ENCODE assay signal across 7 mouse cellular contexts in the genomic region with DNA sequence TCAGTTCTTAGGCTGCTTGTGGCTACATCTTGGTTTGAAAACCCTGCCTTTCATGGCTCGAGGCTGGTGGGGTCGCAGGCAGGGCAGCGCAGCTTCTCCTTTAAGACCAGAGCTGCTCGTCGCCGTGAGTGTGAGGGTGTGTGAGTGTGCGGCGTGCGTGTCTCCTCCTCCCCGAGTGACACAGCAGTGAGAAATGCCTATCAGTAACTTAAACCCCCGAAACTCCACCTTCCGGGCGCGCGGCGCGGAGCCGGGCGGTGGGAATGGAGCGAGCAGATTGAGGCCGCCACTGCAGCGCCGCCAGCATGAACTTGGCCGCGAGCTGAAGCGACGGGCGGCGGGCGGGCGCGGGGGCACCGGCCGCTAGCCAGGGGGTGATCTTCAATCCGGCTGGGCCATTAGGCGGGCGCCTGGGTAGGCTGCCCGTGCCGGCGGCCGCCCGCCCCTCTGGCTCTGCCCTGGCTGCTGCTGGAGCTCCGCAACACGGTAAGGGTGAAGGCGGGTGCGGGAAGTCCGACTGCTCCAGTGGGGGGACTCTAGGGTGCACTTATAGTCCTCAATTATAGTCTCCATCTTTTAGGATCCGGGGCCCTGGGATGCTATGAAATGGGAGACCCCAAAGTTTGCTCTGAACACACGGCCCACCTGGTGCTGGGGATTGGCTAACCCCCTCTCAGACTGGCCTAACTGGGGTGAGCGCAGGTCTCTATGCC. TPM values are rescaled to one million over a fixed set of nuclear protein-coding genes. Genes with fewer than 3 reads are reported as not detected.
DNase-seq lines count a peak whose midpoint lies in the region; ATAC-seq lines count a peak whose summit lies in the region.

Mamld1 (plus strand) TSS at position 393 of the 713 bp plus-strand sequence.

- DNase-seq in heart, adult 9 months (ENCODE audit: low spot score in 2 of 2) = peak; percentile 79 to 81
- DNase-seq in kidney, adult 9 months = peak; percentile 42
- peak; percentile 53 for DNase-seq in limb, embryonic 11.5 days (ENCODE audit: low spot score)
- DNase-seq in midbrain, embryonic 10.5 days (ENCODE audit: low spot score) = peak; percentile 59

- peak; percentile 73 for ATAC-seq in embryonic facial prominence, embryonic 15.5 days (ENCODE audit: insufficient number of reproducible peaks, low FRiP score, low TSS enrichment, low read depth)
- peak; percentile 13; the same call in 1 of the 2 replicates for ATAC-seq in limb, embryonic 11.5 days (ENCODE audit: insufficient number of reproducible peaks, low FRiP score, low TSS enrichment, low read depth)
- ATAC-seq in stomach, embryonic 15.5 days (ENCODE audit: insufficient read depth, low FRiP score, low read depth) = peak; percentile 45; the same call in 1 of the 2 replicates

- H3K4me1 ChIP-seq in brown adipose tissue, adult 24 weeks (ENCODE audit: control insufficient read depth, insufficient read depth, insufficient read length, low read length) = no peaks in the 10 kb centered on the region; the same call in 1 of the 2 replicates
- H3K4me1 ChIP-seq in embryonic facial prominence, embryonic 15.5 days = no peaks in the 10 kb centered on the region
- H3K4me1 ChIP-seq in limb, embryonic 11.5 days (ENCODE audit: control insufficient read depth, insufficient read depth, low read length) = no peaks in the 10 kb centered on the region
- peaks cover 28% of the 10 kb centered on the region for H3K4me1 ChIP-seq in midbrain, embryonic 10.5 days
- H3K4me1 ChIP-seq in stomach, embryonic 15.5 days = no peaks in the 10 kb centered on the region

- 13% methylated on average over 50 of the region's 50 CpGs for WGBS in embryonic facial prominence, embryonic 15.5 days
- 19% methylated on average over 38 of the region's 50 CpGs for WGBS in limb, embryonic 11.5 days
- WGBS in midbrain, embryonic 10.5 days = 24% methylated on average over 45 of the region's 50 CpGs
- WGBS in stomach, embryonic 15.5 days = 27% methylated on average over 50 of the region's 50 CpGs

- H3K9me3 ChIP-seq in embryonic facial prominence, embryonic 15.5 days (replicated peaks) = no peaks in the 10 kb centered on the region
- H3K9me3 ChIP-seq in limb, embryonic 11.5 days (ENCODE audit: control insufficient read depth, low read length) = no peaks in the 10 kb centered on the region
- no peaks in the 10 kb centered on the region; the same call in 1 of the 2 replicates for H3K9me3 ChIP-seq in midbrain, embryonic 10.5 days (replicated peaks)
- no peaks in the 10 kb centered on the region for H3K9me3 ChIP-seq in stomach, embryonic 15.5 days

- peaks cover 40% of the 10 kb centered on the region for H3K27me3 ChIP-seq in embryonic facial prominence, embryonic 15.5 days
- peaks cover 43% of the 10 kb centered on the region for H3K27me3 ChIP-seq in limb, embryonic 11.5 days (ENCODE audit: control insufficient read depth, insufficient read depth, low read length)
- H3K27me3 ChIP-seq in midbrain, embryonic 10.5 days (ENCODE audit: low read depth, poor library complexity, severe bottlenecking) = peaks cover 56% of the 10 kb centered on the region
- H3K27me3 ChIP-seq in stomach, embryonic 15.5 days (replicated peaks) = peaks cover 11% of the 10 kb centered on the region; the same call in 1 of the 2 replicates

- peak within 1 kb of the TSS; percentile 85 for H3K4me3 ChIP-seq in brown adipose tissue, adult 24 weeks (ENCODE audit: insufficient read depth, low read depth, low read length)
- peak within 1 kb of the TSS; percentile 50 for H3K4me3 ChIP-seq in embryonic facial prominence, embryonic 15.5 days (replicated peaks)
- H3K4me3 ChIP-seq in limb, embryonic 11.5 days (ENCODE audit: low read depth, low read length) = peak within 1 kb of the TSS; percentile 34
- H3K4me3 ChIP-seq in midbrain, embryonic 10.5 days = peak within 1 kb of the TSS; percentile 60
- H3K4me3 ChIP-seq in stomach, embryonic 15.5 days (replicated peaks) = peak within 1 kb of the TSS; percentile 52

- no peak within 1 kb of the TSS; the same call in 1 of the 2 replicates for H3K9ac ChIP-seq in embryonic facial prominence, embryonic 15.5 days
- no peak within 1 kb of the TSS for H3K9ac ChIP-seq in limb, embryonic 11.5 days (ENCODE audit: low read length)
- peak within 1 kb of the TSS; percentile 29; the same call in 1 of the 2 replicates for H3K9ac ChIP-seq in stomach, embryonic 15.5 days

- H3K27ac ChIP-seq in brown adipose tissue, adult 24 weeks (replicated peaks; ENCODE audit: low read depth, low read length) = peak within 1 kb of the TSS; percentile 72; the same call in 1 of the 2 replicates
- no peak within 1 kb of the TSS for H3K27ac ChIP-seq in embryonic facial prominence, embryonic 15.5 days (replicated peaks)
- no peak within 1 kb of the TSS for H3K27ac ChIP-seq in limb, embryonic 11.5 days (replicated peaks; ENCODE audit: low read depth, low read length)
- peak within 1 kb of the TSS; percentile 89 for H3K27ac ChIP-seq in midbrain, embryonic 10.5 days (replicated peaks)
- no peak within 1 kb of the TSS for H3K27ac ChIP-seq in stomach, embryonic 15.5 days

- no peaks in the 10 kb centered on the region for H3K36me3 ChIP-seq in embryonic facial prominence, embryonic 15.5 days
- H3K36me3 ChIP-seq in limb, embryonic 11.5 days (ENCODE audit: control insufficient read depth, insufficient read depth, low read length) = no peaks in the 10 kb centered on the region
- H3K36me3 ChIP-seq in midbrain, embryonic 10.5 days = no peaks in the 10 kb centered on the region
- H3K36me3 ChIP-seq in stomach, embryonic 15.5 days = no peaks in the 10 kb centered on the region

- peak within 1 kb of the TSS; percentile 70 for H3K4me2 ChIP-seq in embryonic facial prominence, embryonic 15.5 days (replicated peaks)
- H3K4me2 ChIP-seq in limb, embryonic 11.5 days (ENCODE audit: low read depth, severe bottlenecking) = peak within 1 kb of the TSS; percentile 57
- peak within 1 kb of the TSS; percentile 69 for H3K4me2 ChIP-seq in stomach, embryonic 15.5 days

RNA-seq across cellular contexts. Expression of gene Mamld1, which starts in this region (rescaled TPM):
- polyA plus RNA-seq in brown adipose tissue, adult 24 weeks (2012; ENCODE audit: insufficient read depth, insufficient read length, missing spikeins) = 5.8 and 14.1 TPM in 2 replicates
- polyA plus RNA-seq in embryonic facial prominence, embryonic 15.5 days (2015; fragmentation: Nextera tagmentation; extraction: Ambion mirVana) = 2.8 and 3.3 TPM in 2 replicates
- polyA plus RNA-seq in limb, embryonic 11.5 days (2014; fragmentation: Nextera tagmentation; extraction: Ambion mirVana) = 1.1 and 1.5 TPM in 2 replicates
- polyA plus RNA-seq in midbrain, embryonic 10.5 days (2016; fragmentation: Nextera tagmentation; extraction: Ambion mirVana) = 2.4 and 4.1 TPM in 2 replicates
- 2.4 and 3.0 TPM in 2 replicates for polyA plus RNA-seq in stomach, embryonic 15.5 days (2015; fragmentation: Nextera tagmentation; extraction: Ambion mirVana)

Comparison
In these comparisons a context has a peak if more than half of its experiments do, and no peak if none do; other contexts are left out.
1. H3K27ac ChIP-seq: peak in brown adipose tissue, adult 24 weeks (single experiment) and midbrain, embryonic 10.5 days (single experiment); none in embryonic facial prominence, embryonic 15.5 days (single experiment), limb, embryonic 11.5 days (single experiment) and stomach, embryonic 15.5 days (single experiment).
2. H3K4me3 ChIP-seq: peak in every context shown above with its lines; median percentile 85 in brown adipose tissue, adult 24 weeks; 60 in midbrain, embryonic 10.5 days; 52 in stomach, embryonic 15.5 days; 50 in embryonic facial prominence, embryonic 15.5 days; 34 in limb, embryonic 11.5 days.
3. ATAC-seq: peak in every context shown above with its lines; median percentile 73 in embryonic facial prominence, embryonic 15.5 days; 45 in stomach, embryonic 15.5 days; 13 in limb, embryonic 11.5 days.
4. Peak in every context shown above with its lines, with median percentiles within 50 percentile points of each other: H3K4me2 ChIP-seq and DNase-seq.